Mouse (Mus musculus) bone marrow macrophage, adult 2 months (primary cell): ENCODE measurements around the gene Cul9. TPM values are rescaled to one million over a fixed set of nuclear protein-coding genes. Genes with fewer than 3 reads are reported as not detected.

Experiments
- H3K27ac ChIP-seq: 2 replicates; pipeline ENCODE4 v1.5.1; 2012; ENCODE audit warnings: low read depth, low read length; ENCODE audit not compliant: insufficient read depth
- H3K4me1 ChIP-seq: 2 replicates; pipeline ENCODE4 v1.6.1; 2012; ENCODE audit warnings: low read length; ENCODE audit not compliant: control insufficient read depth, insufficient read depth
- H3K4me3 ChIP-seq: 2 replicates; pipeline ENCODE4 v1.5.1; 2012; ENCODE audit warnings: mild to moderate bottlenecking, low read length, moderate library complexity; ENCODE audit not compliant: insufficient read depth
- CTCF ChIP-seq: IDR thresholded peaks from 2 replicates; pipeline ENCODE4 v1.5.1; 2012; ENCODE audit warnings: low read depth, mild to moderate bottlenecking, low read length, moderate library complexity
- POLR2A ChIP-seq: IDR thresholded peaks from 2 replicates; pipeline ENCODE4 v1.6.1; 2012; ENCODE audit warnings: mild to moderate bottlenecking, low read depth, low read length, borderline replicate concordance
- polyA plus RNA-seq: library from polyadenylated mRNA; stranded (reverse); fragments of >200 nt; gene quantifications from 2 replicates; pipeline ENCODE4 v1.2.4, GENCODE M21; 2012; ENCODE audit not compliant: missing spikeins, insufficient read depth, insufficient read length

Cul9 gene
- polyA plus RNA-seq, 1 experiment, result 27.7 TPM

GRCm38 (mm10) chr17:46457791-46458190 is 88.4 kb downstream of the Cul9 start:
- Histone ChIP-seq H3K4me3 (no peak overlapping the region), H3K27ac (no peak overlapping the region), H3K4me1 (no peaks in the 10 kb centered on the region)
- TF ChIP-seq POLR2A, result no peak
- peak; percentile 34; the same call in 1 of the 2 replicates for TF ChIP-seq CTCF

GRCm38 (mm10) chr17:46455110-46455691 is 91.0 kb downstream of the Cul9 start:
- TF ChIP-seq CTCF (no peak), POLR2A (no peak)
- Histone ChIP-seq H3K4me1 (no peaks in the 10 kb centered on the region), H3K4me3 (no peak overlapping the region), H3K27ac (no peak overlapping the region)

- no peak overlapping the region for H3K4me3 ChIP-seq
- H3K4me1 ChIP-seq, result no peaks in the 10 kb centered on the region
- no peak overlapping the region for H3K27ac ChIP-seq
- TF ChIP-seq CTCF, result no peak
- TF ChIP-seq POLR2A, result no peak
These were observed 91.6 kb downstream of the Cul9 start for GRCm38 (mm10) chr17:46454539-46454938.

- H3K27ac ChIP-seq, result no peak overlapping the region
- no peaks in the 10 kb centered on the region for H3K4me1 ChIP-seq
- H3K4me3 ChIP-seq, result no peak overlapping the region
- TF ChIP-seq POLR2A, result no peak
- TF ChIP-seq CTCF, result no peak
These were observed 92.2 kb downstream of the Cul9 start for GRCm38 (mm10) chr17:46453970-46454411.

GRCm38 (mm10) chr17:46453302-46453948 is 92.8 kb downstream of the Cul9 start:
- TF ChIP-seq CTCF (no peak), POLR2A (no peak)
- H3K4me1 ChIP-seq, result no peaks in the 10 kb centered on the region
- no peak overlapping the region for H3K27ac ChIP-seq
- no peak overlapping the region for H3K4me3 ChIP-seq

GRCm38 (mm10) chr17:46452683-46453082 is 93.5 kb downstream of the Cul9 start:
- H3K27ac ChIP-seq, result no peak overlapping the region
- H3K4me3 ChIP-seq, result no peak overlapping the region
- no peaks in the 10 kb centered on the region for H3K4me1 ChIP-seq
- TF ChIP-seq POLR2A (no peak), CTCF (no peak)

Other genes starting within 250 kb of the Cul9 start
- not detected in 2 replicates for gene Dlk2, start 249.0 kb downstream of the Cul9 start, polyA plus RNA-seq
- 5.4 and 7.2 TPM in 2 replicates for gene Abcc10, start 218.0 kb downstream of the Cul9 start, polyA plus RNA-seq
- 21.7 and 26.2 TPM in 2 replicates for gene Zfp318, start 162.7 kb downstream of the Cul9 start, polyA plus RNA-seq
- gene Crip3, start 117.5 kb downstream of the Cul9 start, polyA plus RNA-seq, result not detected in 2 replicates
- gene Slc22a7, start 107.9 kb downstream of the Cul9 start, polyA plus RNA-seq, result not detected in 2 replicates
- not detected in 2 replicates for gene Ttbk1, start 58.7 kb downstream of the Cul9 start, polyA plus RNA-seq
- gene Dnph1, start 49.7 kb downstream of the Cul9 start, polyA plus RNA-seq, result 5.7 and 9.0 TPM in 2 replicates
- 28.9 and 44.2 TPM in 2 replicates for gene Srf, start 9.8 kb upstream of the Cul9 start, polyA plus RNA-seq
- gene Ptk7, start 83.1 kb upstream of the Cul9 start, polyA plus RNA-seq, result 0.43 and 0.56 TPM in 2 replicates
- gene Klc4, start 99.6 kb upstream of the Cul9 start, polyA plus RNA-seq, result 45.3 and 48.8 TPM in 2 replicates
- gene Mrpl2, start 99.8 kb upstream of the Cul9 start, polyA plus RNA-seq, result 38.2 and 39.9 TPM in 2 replicates
- 14.5 and 15.4 TPM in 2 replicates for gene Cul7, start 103.9 kb upstream of the Cul9 start, polyA plus RNA-seq
- 25.8 and 27.7 TPM in 2 replicates for gene Rrp36, start 128.0 kb upstream of the Cul9 start, polyA plus RNA-seq
- 69.3 and 70.9 TPM in 2 replicates for gene Mea1, start 132.4 kb upstream of the Cul9 start, polyA plus RNA-seq
- gene Klhdc3, start 134.5 kb upstream of the Cul9 start, polyA plus RNA-seq, result 50.3 and 52.9 TPM in 2 replicates
- 34.4 and 38.2 TPM in 2 replicates for gene Ppp2r5d, start 158.7 kb upstream of the Cul9 start, polyA plus RNA-seq
- 26.6 and 27.8 TPM in 2 replicates for gene Pex6, start 165.1 kb upstream of the Cul9 start, polyA plus RNA-seq
- gene Gnmt, start 182.8 kb upstream of the Cul9 start, polyA plus RNA-seq, result 1.2 TPM in 1 of 2 replicates, not detected in the other
- 134 and 146 TPM in 2 replicates for gene Cnpy3, start 205.8 kb upstream of the Cul9 start, polyA plus RNA-seq
- not detected in 2 replicates for gene Ptcra, start 217.3 kb upstream of the Cul9 start, polyA plus RNA-seq
- gene 2310039H08Rik, start 226.2 kb upstream of the Cul9 start, polyA plus RNA-seq, result 6.1 and 7.2 TPM in 2 replicates
- 75.3 and 83.5 TPM in 2 replicates for gene Rpl7l1, start 236.3 kb upstream of the Cul9 start, polyA plus RNA-seq